Mouse (Mus musculus): ENCODE data around the gene Il11ra2.
"Not testable (repeated sequence)": the region's sequence is repeated elsewhere in the genome, so short reads cannot be mapped to it uniquely, and the experiment has no call there.

Il11ra2 gene

DNA sequence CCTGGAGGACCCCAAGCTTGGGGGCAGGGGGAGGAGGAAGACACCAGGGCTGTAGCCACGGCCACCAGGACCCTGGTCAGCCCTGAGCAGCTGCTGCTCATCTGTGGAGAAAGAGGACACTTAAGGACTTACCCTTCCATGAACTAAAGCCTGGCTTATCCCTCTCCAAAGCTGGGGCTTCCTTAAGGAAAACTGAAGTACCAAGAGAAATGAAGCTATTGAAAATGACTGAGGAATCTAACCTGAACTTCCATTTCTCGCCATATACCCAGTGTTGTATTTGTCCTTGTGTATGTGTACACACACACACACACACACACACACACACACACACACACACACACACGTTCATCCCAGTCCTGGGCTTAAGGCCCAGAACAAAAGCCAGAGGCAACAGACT, at the start of gene Il11ra2:
Gene Il11ra2 (minus strand): TSS at position 101 of the 400 bp plus-strand sequence.
- not testable (repeated sequence) for DNase-seq (ENCODE audit: low spot score)

DNA sequence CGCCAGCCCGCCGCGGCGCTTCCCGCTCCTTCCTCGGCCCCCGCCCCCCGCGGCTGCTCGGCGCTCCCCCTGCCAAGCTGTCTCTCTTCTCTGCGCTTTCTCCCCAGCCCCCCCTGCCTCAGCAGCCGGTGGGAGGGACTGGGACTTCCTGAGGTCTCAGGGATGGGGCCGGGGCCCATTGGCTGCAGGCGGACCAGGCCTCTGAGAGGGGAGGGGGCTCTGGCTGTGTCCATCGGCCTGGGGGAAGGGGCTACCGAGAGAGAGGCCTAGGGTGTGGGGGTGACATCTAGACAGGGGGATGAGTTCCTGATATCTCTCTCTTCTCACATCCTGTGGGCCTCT, 20.5 kb upstream of the Il11ra2 start:
- DNase-seq (ENCODE audit: low spot score) = not testable (repeated sequence)

DNA sequence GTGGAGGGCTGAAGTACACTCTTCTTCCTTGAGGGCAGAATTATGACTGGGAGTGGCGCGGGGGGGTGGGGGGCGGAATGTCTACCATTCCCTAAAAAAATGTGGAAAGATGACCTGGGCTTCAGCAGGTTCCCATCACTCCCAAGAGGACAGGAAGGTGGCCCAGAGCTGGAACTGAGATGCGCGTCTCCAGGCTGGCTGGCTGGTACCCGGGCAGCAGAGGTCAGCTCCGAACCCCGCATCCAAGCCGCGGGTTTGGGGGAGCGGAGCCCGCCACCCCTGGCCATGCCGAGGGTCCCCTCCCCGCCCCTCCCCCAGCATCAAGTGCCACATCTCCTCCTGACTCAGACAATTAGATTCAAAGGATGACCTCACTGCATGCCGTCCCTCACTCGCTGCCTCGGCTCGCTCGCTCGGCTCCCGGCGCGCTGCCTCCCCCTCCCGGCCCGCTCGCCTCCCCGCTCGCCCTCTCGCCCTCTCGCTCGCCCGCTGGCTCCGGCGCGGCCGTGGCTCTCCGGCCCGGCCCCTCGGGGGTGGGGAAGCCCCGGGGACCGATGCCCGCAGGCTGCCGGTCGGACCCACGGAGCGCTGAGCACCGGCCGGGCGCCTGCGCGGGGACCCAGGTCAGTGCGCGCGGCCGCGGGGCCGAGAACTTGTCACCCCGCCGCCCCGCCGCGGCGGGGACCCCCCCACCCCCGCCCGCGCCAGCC, 19.9 kb upstream of the Il11ra2 start:
- not testable (repeated sequence) for DNase-seq (ENCODE audit: low spot score)

DNA sequence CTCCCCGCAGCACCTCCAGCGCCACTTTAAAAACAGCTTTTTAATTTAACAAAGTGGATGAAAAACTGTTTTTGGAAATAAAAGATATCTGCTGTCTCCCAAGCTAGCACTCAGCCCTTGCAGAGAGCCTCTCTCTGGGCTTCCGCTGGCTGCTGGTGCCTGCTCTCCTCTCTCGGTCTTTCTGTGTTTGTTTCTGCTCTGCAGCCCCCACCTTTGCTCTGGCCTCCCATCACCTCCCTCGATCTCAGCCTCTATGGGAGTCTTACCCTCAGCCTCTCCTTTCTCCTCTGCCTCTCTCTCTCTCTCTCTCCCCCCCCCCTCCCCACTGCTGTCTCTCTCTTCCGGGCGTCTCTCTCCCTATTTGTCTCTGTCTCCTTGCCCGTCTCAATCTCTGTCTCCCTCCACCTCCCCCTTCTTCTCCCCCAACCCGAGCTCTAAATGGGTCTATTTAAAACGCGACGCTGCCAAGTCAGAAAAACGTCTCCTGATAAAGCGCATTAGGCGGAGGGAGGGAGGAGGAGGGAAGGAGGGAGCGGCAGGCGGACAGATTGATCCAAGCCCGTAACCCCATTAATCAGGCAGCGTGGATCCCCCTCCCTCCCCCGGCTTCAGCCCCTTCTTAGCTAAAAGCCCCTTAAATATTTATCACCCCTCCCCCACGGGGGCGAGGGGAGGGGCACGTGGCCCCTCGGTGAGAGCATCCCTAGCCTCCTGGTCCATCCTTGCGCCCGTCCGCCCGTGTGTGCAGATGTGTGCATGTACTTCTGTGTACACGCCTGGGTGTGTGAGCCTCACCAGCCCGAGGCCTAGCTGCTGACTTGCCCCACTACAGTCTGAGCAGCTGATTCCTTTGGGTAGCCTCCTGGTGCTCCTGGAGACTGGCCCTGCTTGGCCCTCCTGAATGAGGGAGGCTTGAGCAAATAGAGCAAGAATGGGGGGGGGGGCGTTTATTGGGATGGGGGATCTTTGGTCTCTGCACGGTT, 19.0 kb upstream of the Il11ra2 start:
- not testable (repeated sequence) for DNase-seq (ENCODE audit: low spot score)

DNA sequence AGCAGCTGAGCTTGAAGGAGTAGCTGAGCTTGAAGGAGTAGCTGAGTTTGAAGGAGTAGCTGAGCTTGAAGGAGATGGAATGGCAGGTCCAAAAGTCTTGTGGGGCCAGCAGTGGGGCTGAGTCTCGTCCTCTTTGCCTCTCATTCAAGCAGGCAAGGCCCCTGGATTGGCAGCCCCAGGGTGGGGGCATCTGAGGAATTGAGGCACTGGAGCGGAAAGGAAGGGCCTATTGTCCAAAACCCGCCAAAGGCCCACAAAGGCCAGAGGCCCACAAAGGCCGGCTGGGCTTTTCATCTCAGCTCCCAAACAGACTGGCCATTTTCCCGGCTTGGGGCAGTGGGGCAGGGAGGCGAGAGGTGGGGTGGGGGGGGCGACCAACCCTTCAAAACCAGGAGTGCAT, 17.7 kb upstream of the Il11ra2 start:
- not testable (repeated sequence) for DNase-seq (ENCODE audit: low spot score)

DNA sequence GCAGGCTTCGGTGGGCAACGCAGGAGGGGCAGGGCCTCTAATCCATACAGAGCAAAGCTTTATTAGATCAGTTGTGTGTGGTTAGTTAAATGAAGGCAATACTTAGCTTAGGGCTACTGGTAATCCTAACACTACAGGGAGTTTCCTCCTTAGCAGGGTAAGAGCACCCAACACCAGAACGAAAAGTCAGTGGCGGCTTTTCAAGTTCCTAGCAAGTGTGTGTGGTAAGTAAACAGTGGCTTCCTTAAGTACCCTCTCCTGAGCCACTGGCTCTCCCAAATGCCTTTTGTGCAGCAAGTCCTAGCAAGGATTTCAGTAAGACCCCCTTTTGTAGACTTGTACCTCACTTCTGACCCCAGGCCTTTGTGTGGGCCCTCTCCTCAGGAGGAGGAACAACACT, 13.7 kb upstream of the Il11ra2 start:
- not testable (repeated sequence) for DNase-seq (ENCODE audit: low spot score)

DNA sequence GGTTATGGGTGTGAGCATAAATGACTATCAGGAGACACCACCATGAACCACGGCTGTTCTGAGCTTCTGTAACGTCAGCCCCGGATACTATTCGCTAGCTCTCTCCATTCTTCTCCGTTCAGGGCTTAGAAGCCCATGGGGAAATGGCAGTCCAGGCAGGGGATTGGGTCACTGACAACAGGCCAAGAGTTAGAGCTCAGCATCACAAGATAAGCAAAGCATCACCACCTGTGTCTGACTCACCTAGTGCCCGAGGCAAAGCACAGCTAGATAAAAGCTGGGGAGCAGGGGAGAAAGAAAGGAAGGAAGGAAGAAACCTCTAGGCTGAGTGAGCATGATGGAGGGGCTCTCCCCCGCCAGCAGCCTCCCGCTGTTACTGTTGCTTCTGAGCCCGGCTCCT, 6.7 kb downstream of the Il11ra2 start, which contains the start of gene Ccl27b:
Gene Ccl27b (plus strand): TSS at position 301 of the 400 bp plus-strand sequence.
- not testable (repeated sequence) for DNase-seq (ENCODE audit: low spot score)

DNA sequence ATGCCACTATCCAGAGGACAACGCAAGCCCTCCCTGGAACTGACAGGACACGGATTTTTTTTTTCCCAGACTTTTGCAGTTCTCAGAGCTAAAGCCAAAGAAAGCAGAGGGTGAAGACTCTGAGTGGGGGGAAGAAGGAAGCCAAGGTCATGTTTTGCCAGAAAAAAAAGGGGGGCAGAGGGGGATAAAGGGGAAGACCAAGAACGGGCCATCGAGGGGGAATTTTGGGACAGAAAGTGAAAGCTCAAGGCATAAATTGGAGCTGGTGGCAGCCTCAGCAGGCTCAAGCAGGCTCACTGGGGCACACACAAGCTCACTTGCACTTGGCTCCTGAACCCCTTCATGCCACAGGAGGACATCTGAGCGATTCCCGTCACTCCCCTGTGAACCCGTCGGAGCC, 32.3 kb downstream of the Il11ra2 start, which contains the start of gene Gm2564:
Gene Gm2564 (plus strand): TSS at position 301 of the 400 bp plus-strand sequence.
- not testable (repeated sequence) for DNase-seq (ENCODE audit: low spot score)

DNA sequence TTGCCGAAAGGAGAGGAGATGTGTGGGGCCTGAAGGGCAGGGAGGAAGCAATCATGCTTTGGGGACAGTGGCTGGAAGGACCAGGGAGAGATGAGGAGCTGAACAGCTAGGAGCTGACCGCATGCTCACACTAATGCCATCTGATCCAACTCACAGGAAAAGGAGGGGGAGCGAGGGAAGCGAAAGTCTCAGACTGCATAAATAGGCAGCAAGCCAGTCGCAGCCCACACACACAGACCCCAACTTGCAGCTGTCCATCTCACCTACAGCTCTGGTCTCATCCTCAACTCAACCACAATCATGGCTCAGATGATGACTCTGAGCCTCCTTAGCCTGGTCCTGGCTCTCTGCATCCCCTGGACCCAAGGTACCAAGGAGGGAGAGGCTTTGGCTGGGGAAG, 49.8 kb downstream of the Il11ra2 start, which contains the start of gene Gm10591:
Gene Gm10591 (plus strand): TSS at position 301 of the 400 bp plus-strand sequence.
- DNase-seq (ENCODE audit: low spot score) = not testable (repeated sequence)

All from ovary, postnatal 10 days (tissue).